8 mouse cellular contexts compared by ENCODE assay signal in the genomic region with DNA sequence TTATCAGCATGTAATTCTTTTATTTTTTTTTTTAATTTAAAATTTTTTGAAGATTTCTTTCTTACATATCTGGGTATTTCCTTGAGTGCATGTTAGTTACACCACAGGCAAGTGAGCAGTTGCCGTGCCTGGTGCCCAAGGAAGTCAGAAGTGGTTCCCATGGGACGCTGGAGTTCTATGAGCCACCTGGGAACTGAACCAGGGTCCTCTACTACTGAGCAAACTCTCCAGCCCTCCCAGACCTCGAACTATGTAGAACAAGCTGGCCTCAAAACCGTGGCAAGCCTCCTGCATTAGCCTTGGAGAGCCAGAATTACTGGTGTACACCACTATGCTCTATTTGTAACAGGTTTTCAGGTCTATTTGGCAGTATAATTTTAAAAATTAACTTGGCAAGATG. TPM values are rescaled to one million over a fixed set of nuclear protein-coding genes. Genes with fewer than 3 reads are reported as not detected.
DNase-seq lines count a peak whose midpoint lies in the region; ATAC-seq and TF ChIP-seq lines count a peak whose summit lies in the region.

No protein-coding gene starts in this region.

- peak; percentile 10 for ATAC-seq in intestine, embryonic 15.5 days
- peak; percentile 27; the same call in 1 of the 2 replicates for ATAC-seq in midbrain, embryonic 15.5 days (replicated peaks)
- ATAC-seq in monocyte, adult 5-6 weeks (replicated peaks; ENCODE audit: insufficient number of reproducible peaks, low FRiP score, low TSS enrichment, poor library complexity, severe bottlenecking): no peak

- 66% methylated on average over 4 of the region's 4 CpGs for WGBS in thymus, adult 2 months
- 28% methylated on average over 4 of the region's 4 CpGs for WGBS in intestine, embryonic 15.5 days
- WGBS in midbrain, embryonic 15.5 days: 31% methylated on average over 4 of the region's 4 CpGs

- no peak overlapping the region for H3K27ac ChIP-seq in thymus, adult 2 months (ENCODE audit: control insufficient read depth, insufficient read depth, low read length)
- H3K27ac ChIP-seq in intestine, embryonic 15.5 days: peak overlapping the region; percentile 96
- H3K27ac ChIP-seq in midbrain, embryonic 15.5 days: peak overlapping the region; percentile 92

- H3K4me1 ChIP-seq in thymus, adult 2 months (replicated peaks; ENCODE audit: control insufficient read depth, insufficient read depth, low read length): peaks cover 4% of the 10 kb centered on the region
- peaks cover 5% of the 10 kb centered on the region; the same call in 1 of the 2 replicates for H3K4me1 ChIP-seq in intestine, embryonic 15.5 days (replicated peaks)
- H3K4me1 ChIP-seq in midbrain, embryonic 15.5 days: peaks cover 20% of the 10 kb centered on the region

- H3K4me3 ChIP-seq in thymus, adult 2 months (ENCODE audit: control insufficient read depth, insufficient read depth, low read length): no peak overlapping the region
- H3K4me3 ChIP-seq in intestine, embryonic 15.5 days (replicated peaks): peak overlapping the region; percentile 70
- H3K4me3 ChIP-seq in midbrain, embryonic 15.5 days: peak overlapping the region; percentile 50

- no peak for TF ChIP-seq POLR2A in thymus, adult 2 months (IDR thresholded peaks at IDR 0.05; ENCODE audit: control insufficient read depth, extremely low read depth, insufficient read depth, low read length, poor library complexity)

- H3K36me3 ChIP-seq in thymus, adult 2 months (ENCODE audit: control insufficient read depth, insufficient read depth, low read length): no peaks in the 10 kb centered on the region
- H3K36me3 ChIP-seq in intestine, embryonic 15.5 days: no peaks in the 10 kb centered on the region
- no peaks in the 10 kb centered on the region for H3K36me3 ChIP-seq in midbrain, embryonic 15.5 days (replicated peaks)

- peak overlapping the region; percentile 58 for H3K4me2 ChIP-seq in intestine, embryonic 15.5 days (replicated peaks)
- peak overlapping the region; percentile 46 for H3K4me2 ChIP-seq in midbrain, embryonic 15.5 days

- DNase-seq in cerebellum, adult 18-20 months: peak; percentile 23 to 43
- DNase-seq in cerebellum, postnatal 4 days (ENCODE audit: low spot score in 2 of 2): no peak
- DNase-seq in thymus, postnatal 25 days: peak; percentile 15
- no peak for DNase-seq in thymus, adult 2 months
- DNase-seq in left cerebral cortex, adult 9 months (ENCODE audit: low spot score in 2 of 2): no peak

- H3K9ac ChIP-seq in intestine, embryonic 15.5 days: no peak overlapping the region
- H3K9ac ChIP-seq in midbrain, embryonic 15.5 days: peak overlapping the region; percentile 59; the same call in 1 of the 2 replicates

- no peak for TF ChIP-seq CTCF in thymus, adult 2 months (IDR thresholded peaks at IDR 0.05; ENCODE audit: borderline replicate concordance, control insufficient read depth, extremely low read depth, insufficient read depth, low read length, poor library complexity)

- H3K9me3 ChIP-seq in intestine, embryonic 15.5 days: no peaks in the 10 kb centered on the region
- H3K9me3 ChIP-seq in midbrain, embryonic 15.5 days: no peaks in the 10 kb centered on the region

- H3K27me3 ChIP-seq in thymus, adult 2 months (ENCODE audit: control insufficient read depth, insufficient read depth, low read length): no peaks in the 10 kb centered on the region
- H3K27me3 ChIP-seq in intestine, embryonic 15.5 days (replicated peaks): no peaks in the 10 kb centered on the region
- H3K27me3 ChIP-seq in midbrain, embryonic 15.5 days (replicated peaks): no peaks in the 10 kb centered on the region

RNA-seq across cellular contexts. Expression of gene 4931414P19Rik, which starts 3.2 kb away (rescaled TPM):
- polyA plus RNA-seq in thymus, adult 2 months (2012; rRNA removed): 8.7 and 9.8 TPM in 2 replicates
- 6.0 and 8.2 TPM in 2 replicates for polyA plus RNA-seq in intestine, embryonic 15.5 days (2015; fragmentation: Nextera tagmentation; extraction: Ambion mirVana)
- polyA plus RNA-seq in midbrain, embryonic 15.5 days (2015; fragmentation: Nextera tagmentation; extraction: Ambion mirVana): 6.7 and 9.0 TPM in 2 replicates
- 0.21 to 3.2 TPM (median 2.4 TPM) in 3 replicates for total RNA-seq in monocyte, adult 5-6 weeks (2017)

RNA-seq across cellular contexts. Expression of gene Psmb5, which starts 15.2 kb away (rescaled TPM):
- 239 and 266 TPM in 2 replicates for polyA plus RNA-seq in thymus, adult 2 months (2012; rRNA removed)
- 360 and 408 TPM in 2 replicates for polyA plus RNA-seq in intestine, embryonic 15.5 days (2015; fragmentation: Nextera tagmentation; extraction: Ambion mirVana)
- polyA plus RNA-seq in midbrain, embryonic 15.5 days (2015; fragmentation: Nextera tagmentation; extraction: Ambion mirVana): 445 and 463 TPM in 2 replicates
- 30.4 to 56.5 TPM (median 43.4 TPM) in 3 replicates for total RNA-seq in monocyte, adult 5-6 weeks (2017)

RNA-seq across cellular contexts. Expression of gene Psmb11, which starts 18.6 kb away (rescaled TPM):
- 67.6 and 92.4 TPM in 2 replicates for polyA plus RNA-seq in thymus, adult 2 months (2012; rRNA removed)
- not detected in 2 replicates for polyA plus RNA-seq in intestine, embryonic 15.5 days (2015; fragmentation: Nextera tagmentation; extraction: Ambion mirVana)
- polyA plus RNA-seq in midbrain, embryonic 15.5 days (2015; fragmentation: Nextera tagmentation; extraction: Ambion mirVana): not detected in 2 replicates
- not detected in 3 replicates for total RNA-seq in monocyte, adult 5-6 weeks (2017)

RNA-seq across cellular contexts. Expression of gene Ajuba, which starts 25.3 kb away (rescaled TPM):
- polyA plus RNA-seq in thymus, adult 2 months (2012; rRNA removed): 13.9 and 17.6 TPM in 2 replicates
- 18.2 and 19.0 TPM in 2 replicates for polyA plus RNA-seq in intestine, embryonic 15.5 days (2015; fragmentation: Nextera tagmentation; extraction: Ambion mirVana)
- polyA plus RNA-seq in midbrain, embryonic 15.5 days (2015; fragmentation: Nextera tagmentation; extraction: Ambion mirVana): 8.7 and 11.2 TPM in 2 replicates
- total RNA-seq in monocyte, adult 5-6 weeks (2017): 0.43 to 2.9 TPM (median 0.67 TPM) in 3 replicates

RNA-seq across cellular contexts. Expression of gene Gm17606, which starts 38.1 kb away (rescaled TPM):
- polyA plus RNA-seq in thymus, adult 2 months (2012; rRNA removed): not detected in 2 replicates
- polyA plus RNA-seq in intestine, embryonic 15.5 days (2015; fragmentation: Nextera tagmentation; extraction: Ambion mirVana): not detected in 2 replicates
- polyA plus RNA-seq in midbrain, embryonic 15.5 days (2015; fragmentation: Nextera tagmentation; extraction: Ambion mirVana): not detected in 2 replicates
- not detected in 3 replicates for total RNA-seq in monocyte, adult 5-6 weeks (2017)

Comparison
In these comparisons a context has a peak if more than half of its experiments do, and no peak if none do; other contexts are left out.
1. DNase-seq: peak in cerebellum, adult 18-20 months (2 of 2) and thymus, postnatal 25 days (single experiment); none in cerebellum, postnatal 4 days (0 of 2), thymus, adult 2 months (single experiment) and left cerebral cortex, adult 9 months (0 of 2).
2. RNA of gene Psmb11, which starts 18.6 kb away (polyA plus RNA-seq): 67.6 to 92.4 TPM in thymus, adult 2 months; not detected in intestine, embryonic 15.5 days and not detected in midbrain, embryonic 15.5 days; every median in the first group is over 10 times any median in the second.